Mouse (Mus musculus) small intestine, adult 2 months (tissue): ENCODE results near the gene Il5ra.

Experiments
- CTCF ChIP-seq: fragments of 200-500 bp; IDR thresholded peaks from 2 replicates; pipeline ENCODE4 v1.5.1; 2012; ENCODE audit warnings: low read depth, mild to moderate bottlenecking, control low read depth, inconsistent platforms, low read length, moderate library complexity, mixed read lengths; ENCODE audit not compliant: insufficient replicate concordance, insufficient read length; ENCODE audit errors: extremely low read depth
- POLR2A ChIP-seq: fragments of 200-500 bp; IDR thresholded peaks from 2 replicates; pipeline ENCODE4 v1.6.1; 2012; ENCODE audit warnings: low read depth, mild to moderate bottlenecking, control low read depth, inconsistent platforms, low read length, moderate library complexity

- no peak for TF ChIP-seq CTCF
- TF ChIP-seq POLR2A = no peak
Observed at GRCm38 (mm10) chr6:106761486-106761885, 12.6 kb upstream of the Il5ra start.
